Mouse (Mus musculus): ENCODE measurements around the gene Dnajb14.

GRCm38 (mm10) chr3:137827678-137828077 lies 39.8 kb upstream of the Dnajb14 start:
- TF ChIP-seq CTCF (IDR thresholded peaks at IDR 0.05) (no peak), EP300 (IDR thresholded peaks at IDR 0.05) (no peak)
